Mouse (Mus musculus): ENCODE data around the gene Enpp1.

Enpp1 gene

GRCm38 (mm10) chr10:24711071-24711470 is 888 bp downstream of the Enpp1 start:
- CTCF ChIA-PET = no interaction called here

GRCm38 (mm10) chr10:24710361-24710760 is 1.6 kb downstream of the Enpp1 start:
- CTCF ChIA-PET = no interaction called here

- CTCF ChIA-PET = no interaction called here
These were observed 4.2 kb downstream of the Enpp1 start for GRCm38 (mm10) chr10:24707745-24708144.

GRCm38 (mm10) chr10:24706431-24707140 is 5.4 kb downstream of the Enpp1 start:
- CTCF ChIA-PET = interaction anchor here (0.5 kb wide), 1 partner anchor 11 kb away, joined by 3 read pairs; no protein-coding TSS in a partner anchor

GRCm38 (mm10) chr10:24702698-24703097 is 9.3 kb downstream of the Enpp1 start:
- CTCF ChIA-PET = interaction anchor here (0.5 kb wide), 1 partner anchor 107 kb away, joined by 4 read pairs; no protein-coding TSS in a partner anchor

- CTCF ChIA-PET = no interaction called here
These were observed 13.7 kb downstream of the Enpp1 start for GRCm38 (mm10) chr10:24698131-24698775.

- CTCF ChIA-PET = no interaction called here
These were observed 15.2 kb downstream of the Enpp1 start for GRCm38 (mm10) chr10:24696761-24697160.

- CTCF ChIA-PET = interaction anchor here (0.6 kb wide), 1 partner anchor 11 kb away, joined by 3 read pairs; no protein-coding TSS in a partner anchor
These were observed 16.2 kb downstream of the Enpp1 start for GRCm38 (mm10) chr10:24695786-24696185.

GRCm38 (mm10) chr10:24682518-24683104 is 29.3 kb downstream of the Enpp1 start:
- CTCF ChIA-PET = no interaction called here

- CTCF ChIA-PET = no interaction called here
These were observed 34.3 kb downstream of the Enpp1 start for GRCm38 (mm10) chr10:24677681-24678080.

- CTCF ChIA-PET = no interaction called here
These were observed 37.7 kb downstream of the Enpp1 start for GRCm38 (mm10) chr10:24674261-24674660.

- CTCF ChIA-PET = no interaction called here
These were observed 39.0 kb downstream of the Enpp1 start for GRCm38 (mm10) chr10:24672948-24673347.

GRCm38 (mm10) chr10:24670548-24670947 is 41.4 kb downstream of the Enpp1 start:
- CTCF ChIA-PET = no interaction called here

GRCm38 (mm10) chr10:24650990-24651569 is 60.9 kb downstream of the Enpp1 start:
- CTCF ChIA-PET = no interaction called here

- CTCF ChIA-PET = no interaction called here
These were observed 63.8 kb downstream of the Enpp1 start for GRCm38 (mm10) chr10:24647996-24648738.

- CTCF ChIA-PET = no interaction called here
These were observed 66.8 kb downstream of the Enpp1 start for GRCm38 (mm10) chr10:24645169-24645568.

- CTCF ChIA-PET = interaction anchor here (0.7 kb wide), 1 partner anchor 107 kb away, joined by 4 read pairs; no protein-coding TSS in a partner anchor
These were observed 69.0 kb downstream of the Enpp1 start for GRCm38 (mm10) chr10:24642796-24643580.

- CTCF ChIA-PET = interaction anchor here (0.6 kb wide), 1 partner anchor 15 kb away, joined by 4 read pairs; no protein-coding TSS in a partner anchor
These were observed 70.4 kb downstream of the Enpp1 start for GRCm38 (mm10) chr10:24641416-24642140.

GRCm38 (mm10) chr10:24640186-24640875 is 71.6 kb downstream of the Enpp1 start:
- CTCF ChIA-PET = no interaction called here

GRCm38 (mm10) chr10:24639596-24639995 is 72.4 kb downstream of the Enpp1 start:
- CTCF ChIA-PET = no interaction called here
